Mouse (Mus musculus): ENCODE measurements around the gene Zfp385b.

GRCm38 (mm10) chr2:77662171-77662570 lies 157.3 kb downstream of the Zfp385b start:
- TF ChIP-seq EP300 (IDR thresholded peaks at IDR 0.05; ENCODE audit: low read depth) (no peak), CTCF (IDR thresholded peaks at IDR 0.05; ENCODE audit: low read depth) (no peak)

All from liver, postnatal 0 days (tissue).